Mouse (Mus musculus) kidney, embryonic 15.5 days (tissue): ENCODE measurements around the gene Cux1. TPM values are rescaled to one million over a fixed set of nuclear protein-coding genes. Genes with fewer than 3 reads are reported as not detected.
"Not testable (repeated sequence)": the region's sequence is repeated elsewhere in the genome, so short reads cannot be mapped to it uniquely, and the experiment has no call there.

Experiments
- ATAC-seq: fragments of 200-750 bp; cut with Nextera tagmentation; replicated peaks from 2 replicates; pipeline ENCODE4 v1.8.0; 2017; ENCODE audit warnings: moderate TSS enrichment; ENCODE audit not compliant: low FRiP score
- H3K27ac ChIP-seq: fragments of 300-500 bp; sonication (generic); 2 replicates; pipeline ENCODE4 v1.5.1; 2015; ENCODE audit warnings: mild to moderate bottlenecking, inconsistent platforms
- H3K27me3 ChIP-seq: fragments of 300-500 bp; sonication (generic); 2 replicates; pipeline ENCODE4 v1.6.1; 2015; ENCODE audit warnings: inconsistent platforms
- H3K36me3 ChIP-seq: fragments of 300-500 bp; sonication (generic); 2 replicates; pipeline ENCODE4 v1.6.1; 2015; ENCODE audit warnings: inconsistent platforms
- H3K4me1 ChIP-seq: fragments of 300-500 bp; sonication (generic); 2 replicates; pipeline ENCODE4 v1.6.1; 2015; ENCODE audit warnings: inconsistent platforms
- H3K4me2 ChIP-seq: fragments of 300-500 bp; sonication (generic); 2 replicates; pipeline ENCODE4 v1.6.1; 2015; ENCODE audit warnings: moderate library complexity, mild to moderate bottlenecking, inconsistent platforms
- H3K4me3 ChIP-seq: fragments of 300-500 bp; sonication (generic); replicated peaks from 2 replicates; pipeline ENCODE4 v1.5.1; 2015; ENCODE audit warnings: mild to moderate bottlenecking, inconsistent platforms
- H3K9ac ChIP-seq: fragments of 300-500 bp; sonication (generic); 2 replicates; pipeline ENCODE4 v1.6.1; 2015; ENCODE audit warnings: mild to moderate bottlenecking, inconsistent platforms
- H3K9me3 ChIP-seq: fragments of 300-500 bp; sonication (generic); replicated peaks from 2 replicates; pipeline ENCODE4 v1.6.1; 2016; ENCODE audit warnings: inconsistent platforms
- WGBS: fragments of 180-500 bp; shearing (Covaris S2); methylation state at CpG from one replicate; pipeline ENCODE4 v1.1.7; 2015; ENCODE audit warnings: mixed read lengths; 5-methylcytosine and 5-hydroxymethylcytosine counted together
- polyA plus RNA-seq: library from polyadenylated mRNA; unstranded; fragments of >200 nt; fragmentation: Nextera tagmentation; extraction: Ambion mirVana; gene quantifications from 2 replicates; pipeline ENCODE4 v1.2.1, GENCODE M21; 2015

Cux1 gene
- polyA plus RNA-seq, 1 experiment from 2014 or later: 110 TPM

- no peak overlapping the region for H3K9ac ChIP-seq
- H3K27me3 ChIP-seq: no peaks in the 10 kb centered on the region
- no peaks in the 10 kb centered on the region for H3K9me3 ChIP-seq
- 0 out of 2 replicates have a peak, but pooled peaks cover 8% of the 10 kb centered on the region for H3K36me3 ChIP-seq
- no peak overlapping the region for H3K4me2 ChIP-seq
- H3K4me1 ChIP-seq: peaks cover 58% of the 10 kb centered on the region
- 91% methylated on average over 1 of the region's 1 CpGs for WGBS
- no peak for ATAC-seq
- H3K4me3 ChIP-seq: no peak overlapping the region
- H3K27ac ChIP-seq: no peak overlapping the region
Measured at GRCm38 (mm10) chr5:136475161-136475560, 92.1 kb downstream of the Cux1 start.

DNA sequence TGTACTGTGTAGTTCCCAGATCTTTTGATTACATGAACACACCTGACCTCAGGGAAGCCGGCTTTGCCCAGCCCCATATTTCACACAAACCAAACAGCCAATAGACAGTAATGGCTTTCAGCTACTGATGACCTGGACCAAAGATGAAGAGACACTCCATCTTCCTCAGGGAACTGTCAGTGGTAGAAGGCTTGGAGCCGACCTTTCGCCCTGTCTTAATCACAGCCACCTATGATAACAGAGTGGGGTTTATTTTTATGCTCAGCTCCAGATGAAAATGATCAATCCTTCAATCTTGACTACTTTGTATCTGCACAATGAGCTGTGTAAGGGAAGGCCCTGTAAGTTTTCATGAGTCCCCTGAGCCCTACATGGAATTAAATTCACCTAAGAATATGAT, 93.2 kb downstream of the Cux1 start:
- no peaks in the 10 kb centered on the region for H3K27me3 ChIP-seq
- 0 out of 2 replicates have a peak, but pooled peaks cover 8% of the 10 kb centered on the region for H3K36me3 ChIP-seq
- no peak overlapping the region for H3K4me3 ChIP-seq
- ATAC-seq: no peak
- H3K9me3 ChIP-seq: no peaks in the 10 kb centered on the region
- no peak overlapping the region for H3K27ac ChIP-seq
- H3K4me1 ChIP-seq: peaks cover 59% of the 10 kb centered on the region
- H3K4me2 ChIP-seq: no peak overlapping the region
- no peak overlapping the region for H3K9ac ChIP-seq
- WGBS: 37% methylated on average over 3 of the region's 3 CpGs

DNA sequence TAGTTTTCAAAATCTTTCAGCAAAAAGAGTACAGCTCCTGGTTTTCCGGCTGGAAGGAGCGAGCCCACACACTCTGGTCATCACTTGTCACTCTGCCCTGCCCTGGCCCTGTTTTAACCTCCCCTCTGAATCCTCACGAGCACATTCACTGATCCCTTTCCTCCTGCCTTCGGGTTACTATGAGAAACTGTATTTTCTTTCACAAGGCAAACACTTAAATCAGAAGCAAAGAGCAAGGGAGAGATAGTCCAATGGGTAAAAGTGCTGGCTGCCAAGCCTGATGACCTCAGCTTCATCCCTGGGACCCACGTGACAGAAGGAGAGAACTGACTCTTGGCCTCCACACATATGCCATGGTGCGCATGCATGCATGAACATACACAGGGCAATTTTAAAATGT, 94.0 kb downstream of the Cux1 start:
- 0 out of 2 replicates have a peak, but pooled peaks cover 8% of the 10 kb centered on the region for H3K36me3 ChIP-seq
- H3K9me3 ChIP-seq: no peaks in the 10 kb centered on the region
- no peak overlapping the region for H3K4me3 ChIP-seq
- peak; percentile 65 for ATAC-seq
- peak overlapping the region; percentile 15; the same call in 1 of the 2 replicates for H3K4me2 ChIP-seq
- H3K9ac ChIP-seq: no peak overlapping the region
- 17% methylated on average over 6 of the region's 6 CpGs for WGBS
- no peaks in the 10 kb centered on the region for H3K27me3 ChIP-seq
- H3K4me1 ChIP-seq: peaks cover 61% of the 10 kb centered on the region
- H3K27ac ChIP-seq: peak overlapping the region; percentile 66

DNA sequence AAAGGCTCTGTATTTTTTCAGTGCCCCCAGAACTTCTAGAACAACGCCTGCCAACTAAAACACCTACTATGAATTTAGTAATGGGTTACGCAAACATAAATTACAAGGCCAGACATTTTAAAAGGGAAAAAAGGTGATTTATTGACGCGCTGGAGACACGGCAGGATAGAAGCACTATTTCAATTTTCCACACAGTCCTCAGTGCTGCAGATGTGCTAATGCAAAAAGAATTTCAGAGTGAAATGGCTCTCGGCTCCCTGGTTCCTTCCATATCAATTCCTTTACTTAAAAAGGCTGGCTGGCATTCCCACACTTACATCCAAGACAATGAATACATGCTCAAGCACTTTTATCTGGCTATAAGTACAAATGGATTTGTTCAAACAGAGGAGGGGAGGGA, 94.4 kb downstream of the Cux1 start:
- Histone ChIP-seq H3K4me3 (no peak overlapping the region), H3K9me3 (no peaks in the 10 kb centered on the region), H3K27ac (peak overlapping the region; percentile 66), H3K36me3 (0 out of 2 replicates have a peak, but pooled peaks cover 8% of the 10 kb centered on the region), H3K27me3 (no peaks in the 10 kb centered on the region), H3K9ac (no peak overlapping the region), H3K4me1 (peaks cover 62% of the 10 kb centered on the region), H3K4me2 (peak overlapping the region; percentile 15; the same call in 1 of the 2 replicates)
- ATAC-seq: no peak
- 41% methylated on average over 6 of the region's 6 CpGs for WGBS

- H3K36me3 ChIP-seq, H3K4me3 ChIP-seq, H3K9me3 ChIP-seq, H3K27me3 ChIP-seq, H3K4me2 ChIP-seq, H3K9ac ChIP-seq: not testable (repeated sequence)
- H3K4me1 ChIP-seq: peaks cover 74% of the 10 kb centered on the region
- 48% methylated on average over 2 of the region's 2 CpGs for WGBS
- H3K27ac ChIP-seq: 0 out of 2 replicates have a peak overlapping the region, but pooled peaks have one; percentile 43
- ATAC-seq: peak; percentile 74
Measured at GRCm38 (mm10) chr5:136470985-136471735, 96.1 kb downstream of the Cux1 start.

DNA sequence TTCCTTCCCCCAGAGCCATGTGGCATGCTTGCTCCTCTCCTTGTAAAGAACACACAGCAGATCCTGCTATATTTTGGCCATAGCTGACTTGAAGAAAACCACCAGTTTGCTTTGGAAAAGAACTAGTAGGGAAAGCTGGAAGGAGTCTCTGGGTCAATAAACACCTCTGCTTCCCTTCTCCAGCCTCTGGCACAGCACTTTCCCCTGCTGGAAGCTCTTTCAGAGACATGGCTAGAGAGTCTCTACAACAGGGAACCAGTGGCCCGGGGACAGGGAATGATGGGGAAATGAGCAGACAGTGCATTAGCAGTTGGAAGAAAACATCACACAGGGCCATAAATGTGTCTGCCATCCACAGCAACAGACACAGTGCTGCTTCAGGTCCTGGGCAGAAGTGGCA, 98.0 kb downstream of the Cux1 start:
- Histone ChIP-seq H3K9ac (no peak overlapping the region), H3K9me3 (no peaks in the 10 kb centered on the region), H3K4me1 (peaks cover 93% of the 10 kb centered on the region), H3K27ac (no peak overlapping the region; the same call in 1 of the 2 replicates), H3K36me3 (no peaks in the 10 kb centered on the region), H3K4me3 (no peak overlapping the region), H3K27me3 (no peaks in the 10 kb centered on the region), H3K4me2 (no peak overlapping the region)
- ATAC-seq: no peak
- 25% methylated on average over 1 of the region's 1 CpGs for WGBS

DNA sequence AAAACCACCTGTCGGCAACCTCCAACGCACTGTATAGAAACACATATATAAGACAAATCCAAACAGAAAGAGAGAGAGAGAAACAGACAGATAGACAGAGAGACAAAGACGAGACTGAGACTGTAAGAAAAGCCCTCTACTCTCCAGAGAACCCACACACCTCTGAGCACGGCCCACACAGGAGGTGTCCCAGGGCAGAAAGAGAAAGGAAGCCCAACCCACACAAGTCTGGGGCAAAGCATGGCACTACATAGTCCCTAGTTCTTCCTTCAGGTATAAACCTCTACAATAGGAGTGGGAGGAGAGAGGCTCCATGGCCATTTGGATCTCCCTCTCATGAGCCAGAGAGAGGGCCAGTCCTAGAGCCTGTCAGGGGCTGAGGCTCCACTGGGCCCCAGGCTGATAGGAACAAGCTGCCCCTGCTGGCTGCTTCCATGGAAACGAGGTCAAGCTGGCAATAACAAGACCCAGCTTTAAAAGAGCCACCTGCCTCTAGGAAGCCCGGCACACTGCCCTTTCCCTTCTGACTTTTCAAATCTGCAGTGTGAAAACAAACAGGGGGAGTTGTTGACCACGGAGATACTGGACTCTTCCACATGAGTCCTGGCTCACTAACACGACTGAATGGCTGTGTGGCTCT, 99.8 kb downstream of the Cux1 start:
- 21% methylated on average over 7 of the region's 8 CpGs for WGBS
- peaks cover 92% of the 10 kb centered on the region for H3K4me1 ChIP-seq
- no peak overlapping the region for H3K4me3 ChIP-seq
- H3K27ac ChIP-seq: peak overlapping the region; percentile 84
- H3K4me2 ChIP-seq: no peak overlapping the region
- H3K9ac ChIP-seq: 0 out of 2 replicates have a peak overlapping the region, but pooled peaks have one; percentile 17
- H3K27me3 ChIP-seq: no peaks in the 10 kb centered on the region
- no peaks in the 10 kb centered on the region for H3K9me3 ChIP-seq
- H3K36me3 ChIP-seq: no peaks in the 10 kb centered on the region
- peak; percentile 88 for ATAC-seq

- Histone ChIP-seq H3K4me3 (no peak overlapping the region), H3K27ac (peak overlapping the region; percentile 74), H3K9ac (no peak overlapping the region), H3K4me2 (peak overlapping the region; percentile 12; the same call in 1 of the 2 replicates), H3K36me3 (no peaks in the 10 kb centered on the region), H3K27me3 (no peaks in the 10 kb centered on the region), H3K4me1 (peaks cover 82% of the 10 kb centered on the region), H3K9me3 (no peaks in the 10 kb centered on the region)
- 26% methylated on average over 11 of the region's 11 CpGs for WGBS
- ATAC-seq: no peak; the same call in 1 of the 2 replicates
Measured at GRCm38 (mm10) chr5:136465770-136466406, 101.4 kb downstream of the Cux1 start.

DNA sequence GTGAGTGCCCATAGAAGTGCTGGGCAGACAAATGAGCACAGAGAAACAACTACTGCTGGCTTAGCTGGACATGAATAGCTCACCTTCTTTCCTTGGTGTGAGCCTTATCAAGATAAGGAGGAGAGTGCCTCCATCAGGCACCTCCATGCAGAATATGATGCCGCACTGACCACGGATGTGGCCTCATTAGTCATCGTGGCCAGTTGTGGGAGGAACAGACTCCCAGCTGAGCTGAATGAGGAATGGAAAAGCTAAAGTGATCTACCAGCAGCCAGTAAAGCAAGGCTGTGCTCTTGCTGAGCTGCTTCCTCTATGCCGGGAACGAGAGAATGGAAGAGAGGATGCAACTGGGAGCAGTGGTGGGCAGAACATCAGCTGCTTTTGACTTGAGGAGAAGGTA, 101.9 kb downstream of the Cux1 start:
- WGBS: 27% methylated on average over 5 of the region's 5 CpGs
- no peaks in the 10 kb centered on the region for H3K27me3 ChIP-seq
- ATAC-seq: no peak; the same call in 1 of the 2 replicates
- no peaks in the 10 kb centered on the region for H3K9me3 ChIP-seq
- peak overlapping the region; percentile 8; the same call in 1 of the 2 replicates for H3K4me2 ChIP-seq
- no peak overlapping the region for H3K4me3 ChIP-seq
- H3K4me1 ChIP-seq: peaks cover 82% of the 10 kb centered on the region
- no peaks in the 10 kb centered on the region for H3K36me3 ChIP-seq
- peak overlapping the region; percentile 74 for H3K27ac ChIP-seq
- no peak overlapping the region for H3K9ac ChIP-seq

DNA sequence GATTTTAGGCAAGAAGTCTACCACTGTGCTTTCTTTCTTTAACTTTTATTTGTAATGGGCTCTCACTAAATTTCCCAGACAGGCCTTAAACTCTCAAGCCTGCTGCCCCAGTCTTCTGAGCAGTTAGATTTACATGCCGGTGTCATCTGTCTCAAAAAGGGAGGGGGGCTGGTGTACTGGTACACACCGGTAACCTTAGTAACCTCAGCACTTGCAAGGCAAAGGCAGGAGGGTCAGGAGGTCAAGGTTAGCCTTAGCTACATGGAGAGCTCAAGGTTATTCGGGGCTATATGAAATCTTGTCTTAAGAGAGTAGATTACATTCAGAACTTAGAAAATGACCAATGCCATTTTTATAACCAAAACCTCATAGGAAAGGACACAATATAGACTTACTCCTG, 102.4 kb downstream of the Cux1 start:
- H3K4me2 ChIP-seq: no peak overlapping the region
- no peak overlapping the region for H3K4me3 ChIP-seq
- no peak for ATAC-seq
- H3K27ac ChIP-seq: peak overlapping the region; percentile 74
- no peak overlapping the region for H3K9ac ChIP-seq
- 35% methylated on average over 3 of the region's 3 CpGs for WGBS
- H3K27me3 ChIP-seq: no peaks in the 10 kb centered on the region
- H3K36me3 ChIP-seq: no peaks in the 10 kb centered on the region
- no peaks in the 10 kb centered on the region for H3K9me3 ChIP-seq
- H3K4me1 ChIP-seq: peaks cover 79% of the 10 kb centered on the region

DNA sequence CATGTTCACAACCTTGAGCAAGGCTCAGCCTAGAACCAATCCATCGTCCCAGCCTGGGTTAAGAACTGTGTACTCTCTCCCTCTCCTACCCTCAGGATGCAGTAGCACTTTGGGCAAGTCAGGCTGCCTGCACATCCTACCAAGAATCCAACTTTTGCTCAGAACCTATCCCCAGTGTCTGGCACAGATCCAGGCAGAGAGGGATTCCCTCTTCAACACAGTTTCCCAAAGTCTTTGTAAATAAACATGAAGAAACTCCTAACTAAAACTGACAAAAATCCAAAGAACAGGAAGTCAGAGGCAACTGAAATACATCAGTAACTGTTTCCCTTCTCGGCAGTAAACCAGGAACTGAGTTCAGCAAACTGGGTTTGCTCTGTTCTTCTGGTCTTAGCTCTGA, 103.2 kb downstream of the Cux1 start:
- Histone ChIP-seq H3K27ac (peak overlapping the region; percentile 74), H3K9me3 (no peaks in the 10 kb centered on the region), H3K36me3 (no peaks in the 10 kb centered on the region), H3K27me3 (no peaks in the 10 kb centered on the region), H3K4me3 (no peak overlapping the region), H3K9ac (no peak overlapping the region), H3K4me1 (peaks cover 77% of the 10 kb centered on the region), H3K4me2 (no peak overlapping the region)
- ATAC-seq: no peak
- WGBS: 43% methylated on average over 2 of the region's 2 CpGs

DNA sequence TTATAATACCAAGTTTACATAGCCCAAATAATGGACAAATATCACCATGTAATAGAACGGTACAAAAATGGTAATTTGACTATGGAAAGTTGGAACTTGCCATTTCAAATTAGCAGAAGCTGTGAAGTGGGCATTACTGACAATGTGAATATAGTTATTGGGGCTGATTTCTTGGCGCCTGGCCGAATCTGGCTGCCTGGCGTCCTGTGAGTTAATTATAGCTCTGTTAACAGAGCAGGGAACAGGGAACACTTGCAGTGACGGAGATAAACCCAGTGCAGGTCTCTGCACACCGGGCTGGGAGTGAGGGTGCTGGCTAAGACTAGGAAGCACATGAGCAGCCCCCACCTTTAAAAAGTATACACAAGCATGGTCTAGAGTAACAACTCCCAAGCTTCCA, 104.7 kb downstream of the Cux1 start:
- Histone ChIP-seq H3K27ac (no peak overlapping the region), H3K9ac (no peak overlapping the region), H3K27me3 (no peaks in the 10 kb centered on the region), H3K36me3 (no peaks in the 10 kb centered on the region), H3K4me1 (peaks cover 77% of the 10 kb centered on the region), H3K4me3 (no peak overlapping the region), H3K4me2 (no peak overlapping the region), H3K9me3 (no peaks in the 10 kb centered on the region)
- 71% methylated on average over 6 of the region's 6 CpGs for WGBS
- no peak for ATAC-seq
